Mouse (Mus musculus) cerebellum, postnatal 4 days (tissue): ENCODE results near the gene Vapa.
"Not testable (repeated sequence)": the region's sequence is repeated elsewhere in the genome, so short reads cannot be mapped to it uniquely, and the experiment has no call there.

Source experiments
- DNase-seq, 2 experiments: peaks; one replicate each; pipeline ENCODE4 v3.0.0; 2022; ENCODE audit warnings: low spot score in 2 of 2, mixed read lengths in 1 of 2

Vapa gene

DNA sequence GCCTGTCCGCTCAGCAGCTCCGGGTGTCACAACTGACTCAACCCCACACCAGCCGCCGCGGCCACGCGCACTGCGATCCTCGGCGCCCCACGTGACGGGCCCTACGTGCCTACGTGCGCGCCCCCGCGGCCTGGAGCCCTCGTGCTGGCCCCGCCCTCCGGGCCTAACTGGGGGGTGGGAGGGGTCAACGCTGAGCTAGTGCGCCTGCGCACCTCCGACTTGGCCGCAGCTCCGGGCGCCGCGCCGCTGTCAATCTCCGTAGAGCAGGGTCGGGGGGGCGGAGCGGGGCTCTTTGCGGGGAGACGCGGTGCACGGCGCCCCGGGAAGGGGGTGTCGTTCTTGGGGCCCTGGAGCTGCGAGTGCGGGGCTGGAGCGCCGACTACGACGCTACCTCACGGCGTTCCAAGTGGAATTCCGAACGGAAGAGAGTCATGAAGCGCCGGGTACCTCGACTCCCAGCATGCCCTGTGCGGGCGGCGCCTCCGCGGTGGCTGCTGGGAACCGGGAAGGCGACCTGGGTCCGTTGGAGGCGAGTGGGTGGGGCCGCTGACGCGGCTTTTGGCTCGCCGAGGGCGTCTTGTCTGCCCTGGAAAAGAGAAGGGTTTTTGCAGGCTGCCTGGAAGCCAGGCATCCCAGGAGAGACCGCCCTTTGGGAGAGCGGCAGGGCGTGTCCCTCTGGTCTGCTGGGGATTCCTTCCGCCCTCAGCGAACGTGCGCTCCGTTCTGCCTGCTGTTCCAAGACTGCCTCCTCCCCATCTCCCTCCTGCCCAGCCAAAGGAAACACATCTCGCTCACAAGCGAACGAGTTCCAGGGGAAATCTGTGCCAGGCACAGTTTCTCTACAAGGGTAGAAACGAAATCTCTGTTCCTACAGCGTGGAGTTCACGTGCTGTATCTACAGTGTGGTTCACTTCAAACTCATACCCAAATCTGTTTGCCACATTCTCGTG is at the start of gene Vapa:
Vapa (minus strand) TSS at position 93 of the 950 bp plus-strand sequence.
- peak; percentile 98 for DNase-seq

DNA sequence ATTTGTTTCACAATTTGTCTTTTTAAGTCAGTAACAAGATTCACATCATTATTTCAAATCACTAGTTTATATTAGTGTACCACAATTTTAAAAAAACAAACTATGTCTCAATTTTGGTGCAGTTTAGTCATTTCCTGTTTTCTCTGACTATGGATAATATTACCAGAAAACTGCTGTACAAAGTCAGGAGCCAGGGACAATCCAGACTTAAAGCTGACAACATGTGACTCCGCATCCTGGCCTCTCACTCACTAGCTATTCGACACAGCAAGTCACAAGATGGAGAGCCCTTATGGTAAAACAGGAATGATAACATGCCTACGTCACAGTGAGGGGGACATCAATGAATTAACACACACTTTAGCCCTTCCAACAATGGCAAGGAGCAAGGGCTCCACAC is 49.3 kb upstream of the Vapa start:
- no peak for DNase-seq

DNA sequence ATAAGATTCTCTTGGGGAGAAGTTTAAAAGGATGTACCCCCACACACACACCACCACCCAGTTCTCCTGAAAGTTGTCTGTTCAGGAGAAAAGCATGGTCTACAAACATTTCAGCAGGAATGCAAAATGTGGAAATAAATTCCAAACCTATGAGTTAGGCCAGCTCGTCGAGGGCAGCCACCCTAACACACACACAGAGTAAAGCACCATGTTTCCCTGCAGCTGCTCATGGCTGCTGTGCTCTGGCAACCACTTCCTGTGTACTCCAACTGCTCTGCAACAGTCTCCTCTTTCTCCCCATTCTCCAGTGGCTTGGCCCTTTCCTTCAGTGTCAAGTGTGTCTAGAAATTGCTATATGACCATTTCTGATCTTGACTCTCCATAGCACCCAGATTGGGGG is 45.1 kb upstream of the Vapa start:
- DNase-seq: no peak

DNA sequence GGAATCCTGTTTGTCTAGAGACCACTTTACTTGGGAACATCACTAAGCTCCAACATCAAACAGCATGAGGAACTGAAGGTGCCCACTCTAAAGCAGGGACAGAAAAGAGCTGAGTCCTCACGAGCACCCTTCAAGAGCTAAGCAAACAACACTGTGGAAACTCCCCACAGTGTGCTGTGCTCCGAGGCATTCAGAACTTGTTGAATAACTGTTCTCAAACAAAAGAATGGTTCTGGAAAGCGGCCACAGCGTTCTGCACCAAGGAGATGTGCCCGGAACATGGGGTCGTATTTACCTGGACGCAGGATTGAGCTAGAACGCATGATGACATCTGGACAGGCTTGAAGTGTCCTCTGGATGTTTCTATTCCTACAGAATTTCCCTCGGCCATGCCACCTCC is 44.6 kb upstream of the Vapa start:
- DNase-seq: no peak

DNA sequence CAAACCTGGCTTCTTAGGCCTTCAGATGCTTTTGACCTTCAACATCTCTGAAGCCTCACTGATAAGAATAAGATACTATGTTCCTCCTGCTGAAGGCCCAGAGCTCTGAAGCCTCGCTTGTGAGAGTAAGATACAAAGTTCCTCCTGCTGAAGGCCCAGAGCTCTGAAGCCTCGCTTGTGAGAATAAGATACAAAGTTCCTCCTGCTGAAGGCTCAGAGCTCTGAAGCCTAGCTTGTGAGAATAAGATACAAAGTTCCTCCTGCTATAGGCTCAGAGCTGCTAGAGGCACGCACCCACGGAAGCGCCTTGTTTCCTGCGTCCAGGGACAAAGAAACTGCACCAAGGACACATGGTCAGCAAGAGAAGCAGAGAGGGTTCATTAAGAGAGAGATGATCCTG is 43.4 kb upstream of the Vapa start:
- DNase-seq: no peak

DNA sequence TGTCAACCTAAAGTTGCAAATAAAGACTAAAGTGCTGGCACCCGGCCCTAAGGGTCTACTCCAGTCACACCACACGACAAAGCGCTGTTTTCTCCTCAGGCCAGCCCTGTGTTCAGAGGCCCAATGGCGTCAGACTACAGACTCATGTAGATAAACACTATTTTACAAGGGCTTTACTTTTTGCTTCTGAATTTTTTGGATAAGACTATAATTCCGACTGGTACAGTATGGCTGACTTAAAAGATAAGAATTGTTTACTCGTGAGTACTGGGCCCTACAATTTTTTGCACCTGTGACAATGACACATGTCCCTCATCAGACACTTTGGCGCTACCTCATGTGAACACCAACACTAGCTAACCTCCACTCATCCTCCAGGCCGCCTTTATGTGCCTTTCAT is 42.7 kb upstream of the Vapa start:
- no peak for DNase-seq

DNA sequence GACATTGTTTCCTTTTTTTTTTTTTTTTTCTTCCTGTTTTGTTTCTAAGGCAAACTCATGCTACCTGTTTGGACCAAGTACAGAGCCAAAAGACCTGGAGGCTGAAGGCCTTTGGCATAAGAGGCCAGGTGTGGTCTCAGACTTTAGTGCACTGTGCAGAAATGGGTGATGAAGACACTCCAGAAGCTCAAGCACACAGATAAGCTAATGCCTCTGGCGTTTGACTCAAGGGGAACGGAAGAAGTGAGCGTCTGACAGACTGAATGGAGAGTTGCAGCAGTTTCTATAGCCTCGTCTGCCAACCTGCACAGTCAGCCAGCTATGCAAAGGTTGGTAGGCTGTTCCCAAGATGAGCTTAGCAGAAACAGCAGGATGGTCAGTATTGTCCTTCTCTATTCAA is 42.3 kb upstream of the Vapa start:
- DNase-seq: no peak

DNA sequence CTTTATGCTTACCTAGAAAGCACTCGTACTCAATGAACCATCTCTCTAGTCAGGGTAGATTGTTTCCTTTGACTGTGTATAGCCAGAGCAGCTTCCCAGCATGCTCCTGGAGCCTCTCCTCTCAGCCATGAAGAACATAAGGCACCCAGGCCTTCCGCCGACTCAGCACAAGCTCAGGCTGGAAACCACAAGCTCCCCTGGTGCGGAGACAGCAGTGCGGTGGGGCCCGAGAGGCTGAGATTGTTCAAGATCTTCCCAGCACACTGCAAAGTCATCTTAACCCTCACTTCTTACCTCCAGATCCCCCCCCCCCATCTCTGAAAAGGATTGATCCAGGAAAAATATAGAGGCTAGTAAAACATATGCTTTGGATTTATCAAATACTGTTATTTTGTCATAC is 37.2 kb upstream of the Vapa start:
- no peak for DNase-seq

DNA sequence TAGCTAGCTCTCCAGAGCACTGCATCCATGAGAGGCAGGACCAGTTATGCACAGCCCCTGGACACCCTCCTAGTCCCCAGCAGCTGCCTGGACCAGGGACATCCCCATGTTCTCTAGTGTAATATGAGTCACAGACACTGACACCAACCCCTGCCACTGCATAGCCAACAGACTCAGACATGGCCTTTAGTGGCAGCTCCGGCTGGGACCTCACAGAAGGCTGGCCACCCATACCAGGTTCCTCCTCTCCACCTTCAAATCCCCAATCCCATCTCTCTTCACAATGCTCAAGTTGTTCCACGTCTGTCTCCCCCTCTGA is 35.8 kb upstream of the Vapa start:
- DNase-seq: no peak

DNA sequence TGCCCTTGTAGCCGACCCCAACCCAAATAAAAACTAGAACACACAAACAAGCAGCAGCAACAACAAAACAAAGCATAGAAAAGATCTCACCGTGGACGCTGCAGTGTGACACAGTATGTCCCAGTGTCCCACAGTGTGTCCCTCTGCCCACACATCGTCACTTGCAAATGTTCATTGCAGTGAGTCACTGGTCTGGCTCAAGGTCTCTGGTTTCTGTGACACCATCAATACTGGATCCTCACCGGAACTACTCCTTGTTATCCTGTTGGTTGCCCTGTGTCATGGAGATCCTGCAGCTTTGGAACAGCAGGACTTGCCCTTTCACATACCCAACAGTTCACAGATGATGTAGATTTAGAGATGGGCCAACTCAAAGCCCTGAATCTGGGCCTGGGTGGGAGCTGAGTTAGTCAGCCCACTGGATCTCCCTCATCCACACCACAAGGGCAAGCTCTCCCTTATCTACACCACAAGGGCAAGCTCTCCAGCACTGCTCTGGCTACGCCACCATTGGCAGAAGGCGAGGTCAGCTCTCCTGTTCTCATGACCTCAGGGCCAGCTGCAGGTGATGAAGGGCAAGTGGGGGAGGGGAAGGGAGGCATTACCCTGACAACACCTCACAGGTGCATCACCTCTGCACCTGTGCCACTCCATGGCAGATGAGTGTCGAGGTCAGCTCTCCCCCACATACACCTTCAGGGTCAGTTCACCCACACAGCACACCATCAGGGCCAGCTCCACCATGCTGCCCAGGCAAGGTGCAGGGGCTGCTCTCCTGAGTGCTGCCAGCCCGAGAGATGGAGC is 35.2 kb upstream of the Vapa start:
- no peak for DNase-seq

DNA sequence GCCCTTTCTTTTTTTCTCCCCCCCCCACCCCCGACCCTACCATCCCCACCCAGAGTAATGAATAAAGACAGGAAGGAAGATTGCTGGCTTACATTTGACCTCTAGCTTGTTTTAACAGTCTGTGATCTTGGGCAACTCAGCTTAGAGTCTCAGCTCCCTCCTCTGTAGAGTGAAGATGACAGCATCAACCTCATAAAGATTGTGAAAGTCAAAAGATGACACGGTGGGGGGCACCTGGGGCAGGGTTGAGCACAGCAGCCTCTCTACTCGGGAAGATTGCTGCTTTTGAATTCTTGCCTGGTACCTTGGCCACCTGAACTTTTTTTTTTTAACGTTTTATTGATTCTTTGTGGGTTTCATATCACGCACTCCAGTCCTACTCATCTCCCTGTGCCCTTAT is 34.6 kb upstream of the Vapa start:
- DNase-seq: no peak

DNA sequence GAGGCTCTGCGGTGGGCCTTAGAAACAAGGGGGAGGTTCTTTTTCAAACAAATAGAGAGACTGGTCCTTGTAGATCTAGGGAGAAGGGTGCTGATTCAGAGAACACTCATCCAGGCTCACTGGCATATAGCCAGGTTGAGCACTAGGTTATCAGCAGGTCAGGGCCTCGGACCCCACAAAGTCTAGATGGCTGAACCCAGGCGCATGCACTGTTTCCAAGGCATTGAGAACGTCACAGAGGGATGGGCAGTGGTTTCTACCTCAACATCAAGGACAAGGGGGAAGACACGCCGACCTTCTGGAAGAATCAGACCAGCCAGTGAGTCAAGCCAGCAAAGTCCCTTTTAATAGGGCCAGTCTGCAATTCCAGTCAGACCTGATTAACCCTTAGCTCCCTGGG is 33.9 kb upstream of the Vapa start:
- no peak for DNase-seq

DNA sequence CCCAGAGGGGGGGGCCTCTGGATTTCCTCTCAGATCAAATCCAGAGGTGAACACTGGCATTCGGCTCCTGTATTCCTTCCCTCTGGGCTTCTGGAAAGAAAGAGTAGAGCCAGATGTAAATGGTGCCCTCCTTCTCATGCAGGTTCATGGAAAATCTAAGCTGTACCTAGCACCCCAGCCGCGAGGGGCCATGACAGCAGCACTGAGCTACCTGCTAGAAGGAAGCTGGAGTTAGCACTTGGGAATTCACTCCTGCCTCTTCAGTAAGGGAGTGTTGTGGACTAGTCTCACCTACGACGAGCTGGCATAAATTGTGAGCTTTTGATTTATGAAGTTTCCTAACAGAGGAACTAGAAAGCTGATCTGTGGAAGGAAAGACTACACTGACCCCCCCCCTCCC is 30.2 kb upstream of the Vapa start:
- DNase-seq: no peak

DNA sequence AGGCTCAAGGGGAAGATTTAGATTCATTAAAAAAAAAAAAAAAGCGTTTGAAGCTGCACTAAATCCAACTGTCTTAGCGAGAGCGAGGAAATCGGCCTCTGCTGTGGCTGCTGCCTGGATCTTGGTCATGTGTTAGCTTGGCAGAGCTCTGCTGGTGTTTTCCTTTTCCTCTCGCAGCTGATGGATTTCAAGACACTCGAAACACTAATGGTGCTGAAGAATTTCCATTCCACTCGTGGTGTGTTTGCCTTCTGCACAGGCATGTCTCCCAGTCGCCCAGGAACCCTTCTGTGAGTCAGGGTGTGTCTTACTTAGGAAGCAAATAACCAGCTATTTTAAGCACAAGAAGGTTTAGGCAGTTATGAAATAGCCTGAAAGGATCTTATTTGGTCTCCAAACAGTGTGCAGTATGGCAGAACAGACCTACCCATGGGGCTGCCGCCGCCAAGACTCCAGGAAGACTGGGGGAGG is 29.7 kb upstream of the Vapa start:
- peak in 1 of 2 experiments; percentile 9 for DNase-seq

DNA sequence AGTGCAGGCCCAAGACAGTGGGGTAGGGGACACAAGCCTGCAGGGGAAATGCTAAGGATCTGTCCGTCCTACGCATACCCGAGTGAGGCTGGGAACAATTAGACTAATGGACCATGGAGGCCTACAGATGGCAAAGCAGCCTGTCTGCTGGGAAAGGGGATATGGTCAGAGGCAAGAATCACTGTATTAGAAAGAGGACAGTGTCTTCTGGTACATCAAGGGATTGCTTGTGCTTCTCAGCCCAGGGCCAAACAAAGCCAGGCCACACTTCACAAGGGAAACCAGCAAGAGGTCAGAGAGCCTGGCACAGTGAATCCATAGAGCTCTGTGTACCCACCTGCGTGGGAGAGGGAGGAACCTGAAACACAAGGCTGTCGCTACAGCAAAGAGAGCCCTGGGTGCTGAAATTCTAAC is 29.2 kb upstream of the Vapa start:
- DNase-seq: peak in 1 of 2 experiments; percentile 9

DNA sequence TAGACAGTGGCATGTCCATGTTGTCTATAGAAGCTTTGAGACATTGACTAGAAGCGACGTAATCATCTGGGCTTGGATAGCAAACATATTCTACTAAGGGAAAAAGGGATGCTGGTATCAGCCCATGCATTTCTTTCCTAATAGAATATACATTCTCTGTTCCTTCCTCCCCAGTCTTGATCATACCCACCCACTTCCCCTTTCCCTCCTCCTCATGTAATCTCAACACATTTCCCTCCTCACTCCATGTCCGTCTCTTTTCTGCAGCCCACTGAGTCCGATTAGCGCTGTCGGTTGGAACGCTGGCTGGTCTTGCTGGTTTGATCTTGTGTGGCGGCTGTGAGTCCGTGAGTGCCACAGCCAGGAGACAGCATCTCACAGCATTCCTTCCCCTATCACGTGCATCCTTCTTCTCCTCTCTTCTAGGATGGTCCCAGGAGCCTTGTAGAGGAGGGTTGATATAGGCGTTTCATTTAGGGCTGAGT is 28.4 kb upstream of the Vapa start, which contains the start of gene Txndc2:
Txndc2 (minus strand) TSS at position 435 of the 485 bp plus-strand sequence.
- DNase-seq: no peak

DNA sequence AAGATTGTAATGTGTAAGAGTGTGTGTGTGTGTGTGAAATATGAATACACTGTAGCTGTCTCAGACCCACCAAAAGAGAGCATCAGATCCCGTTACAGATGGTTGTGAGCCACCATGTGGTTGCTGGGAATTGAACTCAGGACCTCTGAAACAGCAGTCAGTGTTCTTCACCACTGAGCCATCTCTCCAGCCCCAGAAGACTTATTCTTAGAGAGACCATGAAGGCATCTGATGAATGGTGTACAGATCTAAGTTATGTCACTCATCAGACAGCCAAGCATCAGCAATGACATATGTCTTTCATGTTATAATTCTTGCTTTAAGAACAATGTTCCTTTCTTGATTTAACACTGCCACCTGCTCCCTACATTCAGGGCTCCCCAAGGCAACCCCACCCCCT is 25.8 kb upstream of the Vapa start:
- no peak for DNase-seq

DNA sequence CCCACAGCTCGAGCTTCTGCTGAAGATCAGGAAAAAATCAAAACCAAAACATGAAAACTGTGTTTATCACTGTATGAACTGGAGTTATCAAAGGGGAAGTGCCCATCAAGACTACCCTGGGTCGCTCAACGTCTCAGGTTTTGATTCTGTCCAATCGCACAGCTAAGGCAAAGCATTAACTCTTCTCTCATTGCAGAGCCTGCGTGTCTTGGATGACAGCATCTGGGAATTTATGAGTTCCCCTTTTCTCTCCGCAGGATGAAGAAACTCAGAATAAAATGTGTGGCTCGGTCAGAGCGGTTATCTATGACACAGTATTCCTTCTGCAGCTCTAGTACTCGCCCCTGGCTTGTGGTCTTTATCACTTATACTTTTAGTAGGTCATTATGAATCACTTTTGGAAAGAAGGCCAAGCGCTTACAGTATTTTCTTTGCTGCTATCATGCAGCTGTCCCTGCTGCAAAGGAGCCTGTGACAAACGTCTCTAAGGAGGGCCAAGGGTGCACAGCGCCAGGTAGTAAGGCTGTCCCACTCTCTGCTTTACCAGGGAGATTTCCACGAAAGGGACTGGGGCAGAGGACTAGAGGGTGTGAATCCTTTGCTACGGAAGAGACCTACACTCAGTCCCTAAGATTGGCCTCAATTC is 22.5 kb upstream of the Vapa start:
- no peak for DNase-seq

DNA sequence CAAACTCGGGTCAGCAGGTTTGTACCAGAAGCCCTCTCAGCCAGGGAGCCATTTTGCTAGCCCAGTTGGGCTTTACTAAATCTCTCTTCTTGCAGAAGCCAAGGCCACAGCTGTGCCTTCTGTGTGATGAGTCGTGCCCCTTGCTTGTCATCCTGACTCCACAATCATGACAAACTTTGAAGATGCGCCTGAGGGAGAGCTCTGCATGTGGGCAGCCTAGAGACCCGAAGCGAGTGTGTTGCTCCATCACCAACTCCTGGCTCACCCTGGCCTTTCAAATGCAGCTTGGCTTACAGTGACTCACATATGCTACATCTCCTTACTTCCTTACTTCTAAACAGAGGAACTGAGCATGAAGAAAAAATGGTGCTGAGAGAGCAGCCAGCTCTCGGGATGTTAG is 16.6 kb upstream of the Vapa start:
- no peak for DNase-seq

DNA sequence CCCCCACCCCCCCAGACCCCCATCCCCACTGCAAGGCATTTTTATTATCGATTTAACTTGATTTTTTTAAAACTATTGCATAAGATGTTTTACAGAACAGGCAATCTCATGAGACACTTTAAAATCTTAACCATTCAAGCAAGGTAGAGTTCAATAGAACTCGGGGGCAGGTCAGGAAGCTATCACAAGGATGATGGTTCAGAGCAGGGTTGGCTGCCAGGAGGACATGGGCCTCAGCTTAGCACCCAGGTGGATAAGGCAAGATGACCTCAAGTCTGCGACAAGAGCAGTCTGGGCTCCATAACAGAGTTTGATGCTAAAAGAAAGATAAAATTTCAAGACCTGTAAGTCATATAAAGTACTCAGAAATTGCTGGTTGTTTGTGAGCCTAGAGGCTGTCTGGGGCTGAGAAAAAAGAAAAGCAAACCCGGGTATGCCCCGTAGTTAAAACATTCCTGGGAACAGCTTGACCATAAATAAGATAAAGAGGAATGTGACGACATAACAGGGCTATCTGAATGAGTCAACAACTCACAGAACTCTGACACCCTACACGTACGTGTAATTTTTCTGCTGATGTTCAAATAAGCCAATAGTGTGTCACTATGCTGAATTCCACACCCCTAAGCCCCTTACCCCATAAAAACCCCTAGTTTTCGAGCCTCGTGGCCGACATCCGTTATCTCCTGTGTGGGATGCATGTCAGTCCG is 15.6 kb upstream of the Vapa start:
- not testable (repeated sequence) for DNase-seq

DNA sequence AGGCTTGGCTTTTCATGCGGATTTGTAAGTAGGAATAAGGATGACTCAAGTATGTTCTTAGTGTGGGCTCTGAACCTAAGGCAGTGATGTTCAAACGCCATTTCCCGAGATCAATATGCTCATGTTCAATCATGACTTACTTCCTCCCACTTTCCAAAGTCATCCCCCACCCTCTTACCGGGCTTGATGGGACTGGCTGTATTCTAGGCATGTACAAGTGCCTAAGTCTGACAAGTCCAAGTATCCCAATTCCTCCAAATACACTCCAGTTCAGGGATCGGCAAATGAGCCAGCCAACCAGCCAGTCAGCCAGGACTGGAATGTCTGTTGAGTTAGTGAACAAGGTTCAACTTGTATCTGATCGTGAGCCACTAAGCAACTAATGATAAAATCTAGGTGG is 12.9 kb upstream of the Vapa start:
- DNase-seq: no peak

DNA sequence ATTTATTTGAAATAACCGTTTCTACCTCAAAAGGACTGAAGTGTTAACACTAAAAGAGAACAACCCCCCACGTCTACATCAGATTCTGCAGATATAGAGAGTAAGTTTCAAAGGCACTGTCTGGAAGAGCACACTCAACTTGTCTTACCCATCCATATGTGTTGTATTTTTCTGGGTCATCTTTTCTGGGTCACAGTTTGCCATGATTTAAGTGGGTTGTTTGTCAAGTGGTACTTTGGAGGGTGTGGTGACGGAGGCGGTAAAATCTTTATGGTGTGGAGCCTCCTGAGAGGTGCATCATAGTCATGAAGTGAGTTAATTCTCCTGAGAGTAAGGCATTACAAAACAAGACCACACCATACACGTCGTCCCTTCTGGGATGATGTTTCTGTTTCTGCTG is 12.2 kb upstream of the Vapa start:
- DNase-seq: no peak
